Mouse (Mus musculus) MEL-GATA-1-ER (cell line): ENCODE measurements around the gene Gfy.

Experiments
- DNase-seq: peaks from one replicate; pipeline ENCODE4 v3.0.0-alpha.2; 2012; ENCODE audit warnings: low read depth; ENCODE audit errors: extremely low read depth

The Gfy gene

DNA sequence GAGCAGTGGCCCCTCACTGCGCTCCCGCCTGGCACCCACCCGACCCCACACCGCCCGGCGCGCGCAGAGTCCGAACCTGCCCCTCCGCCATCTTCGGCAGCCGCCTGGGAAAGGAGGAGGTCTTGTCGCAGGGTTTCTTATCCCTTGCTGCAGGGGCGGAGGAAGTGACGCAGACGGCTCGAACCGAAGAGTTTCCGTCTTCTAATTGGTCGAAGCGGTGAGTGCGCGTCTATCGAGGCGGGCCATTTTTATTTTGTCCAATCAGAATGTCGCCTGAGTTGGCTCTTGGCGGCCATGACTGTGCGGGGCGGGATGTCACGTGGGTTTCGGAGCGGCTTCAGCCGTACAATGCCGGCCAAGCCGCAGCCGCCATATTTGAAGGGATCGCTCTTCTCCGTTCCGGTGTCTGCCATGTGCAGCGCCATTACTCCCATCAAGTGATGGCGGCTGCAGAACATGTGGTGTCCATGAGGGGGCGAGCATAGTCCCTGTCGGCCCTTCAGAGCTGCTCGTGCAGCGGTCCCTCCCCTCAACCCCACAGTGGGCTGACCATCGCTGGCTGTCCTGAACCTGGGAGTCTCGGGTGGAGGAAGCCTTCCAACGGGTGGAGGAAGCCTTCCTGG, 50.6 kb downstream of the Gfy start, which contains the start of gene Rpl13a:
TSS of gene Rpl13a (minus strand) at position 138 of the 623 bp plus-strand sequence.
- DNase-seq, result peak; percentile 95

DNA sequence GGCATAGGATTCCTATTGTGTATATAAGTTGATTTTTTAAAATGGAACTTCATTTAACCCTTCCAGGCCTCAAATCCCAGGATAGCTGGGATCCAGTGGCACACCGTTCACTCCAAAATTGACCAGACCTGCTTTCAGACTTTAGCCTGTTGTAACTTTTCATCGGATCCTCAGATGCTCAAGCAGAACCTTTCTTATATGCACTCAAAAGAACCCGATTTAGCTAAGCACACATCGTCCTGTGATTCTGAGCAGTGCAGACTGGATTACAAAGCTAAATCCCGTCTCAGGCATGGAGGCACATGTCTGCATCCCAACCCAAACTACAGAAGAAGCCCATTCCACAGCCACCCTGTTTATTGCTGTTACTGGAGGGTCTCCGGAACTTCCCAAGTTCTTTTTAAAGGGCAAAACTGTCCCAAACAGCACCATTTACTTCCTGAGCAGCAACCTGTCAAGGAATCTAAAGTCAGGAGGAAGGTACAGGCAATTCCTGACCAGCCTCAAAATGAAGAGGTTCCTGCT, 51.6 kb downstream of the Gfy start:
- DNase-seq, result no peak

DNA sequence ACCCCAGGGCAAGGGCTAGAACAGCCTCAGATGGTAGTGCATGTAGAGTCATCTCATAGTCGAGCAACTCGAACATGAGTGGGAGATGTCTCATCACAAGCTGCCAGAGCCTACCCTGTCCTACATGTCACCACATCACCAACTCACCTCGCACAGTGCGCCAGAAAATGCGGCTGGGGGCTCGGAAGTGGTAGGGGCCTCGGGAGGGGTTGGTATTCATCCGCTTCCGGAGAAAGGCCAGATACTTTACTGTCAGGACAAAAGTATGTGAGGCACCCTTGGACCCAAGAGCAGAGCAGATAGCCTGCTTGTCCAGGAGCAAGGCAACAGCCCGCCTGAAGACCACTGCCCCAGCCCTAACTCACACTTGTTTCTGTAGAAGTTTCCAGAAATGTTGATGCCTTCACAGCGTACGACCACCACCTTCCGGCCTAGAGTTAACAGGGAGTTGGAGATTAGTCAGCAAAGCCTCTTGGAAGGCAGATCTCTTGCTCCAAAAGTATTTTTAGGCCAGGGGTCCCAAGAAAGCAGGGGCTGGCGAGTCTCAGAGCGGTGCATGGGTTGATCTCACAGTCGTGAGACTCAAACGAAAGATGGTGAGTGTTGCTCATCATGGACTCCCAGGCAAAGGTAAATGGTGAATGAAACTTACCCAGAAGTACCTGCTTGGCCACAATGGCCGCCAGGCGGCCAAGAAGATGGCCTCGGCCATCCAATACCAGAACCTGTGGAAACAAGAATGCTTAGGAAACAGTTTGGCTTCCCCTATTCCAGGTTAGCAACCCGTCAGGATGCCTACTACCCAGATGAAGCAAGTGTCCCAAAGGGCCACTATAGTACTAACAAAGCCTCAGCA, 52.3 kb downstream of the Gfy start:
- no peak for DNase-seq
